Mouse (Mus musculus) adrenal gland, postnatal 25 days (tissue): Measurements from ENCODE around the gene Rell1. TPM values are rescaled to one million over a fixed set of nuclear protein-coding genes. Genes with fewer than 3 reads are reported as not detected.

Experiments
- DNase-seq: peaks from one replicate; pipeline ENCODE4 v3.0.0; 2021; ENCODE audit warnings: mixed read lengths
- total RNA-seq: library from RNA; stranded (reverse); gene quantifications from 2 replicates; pipeline ENCODE4 v1.2.3, GENCODE M21; 2021

The Rell1 gene
- total RNA-seq, 1 experiment from 2014 or later = 50.3 TPM

GRCm38 (mm10) chr5:63952039-63952438, 16.7 kb downstream of the Rell1 start:
- DNase-seq = no peak

- DNase-seq = peak; percentile 46
These were observed 17.2 kb downstream of the Rell1 start for GRCm38 (mm10) chr5:63951421-63951911.

- no peak for DNase-seq
These were observed 19.5 kb downstream of the Rell1 start for GRCm38 (mm10) chr5:63949195-63949594.

GRCm38 (mm10) chr5:63947526-63947925, 21.2 kb downstream of the Rell1 start:
- no peak for DNase-seq

GRCm38 (mm10) chr5:63943291-63943690, 25.4 kb downstream of the Rell1 start:
- no peak for DNase-seq

GRCm38 (mm10) chr5:63941891-63942290, 26.8 kb downstream of the Rell1 start:
- no peak for DNase-seq

GRCm38 (mm10) chr5:63938575-63938974, 30.1 kb downstream of the Rell1 start:
- no peak for DNase-seq

GRCm38 (mm10) chr5:63936740-63937139, 32.0 kb downstream of the Rell1 start:
- DNase-seq = peak; percentile 76

GRCm38 (mm10) chr5:63935581-63935980, 33.1 kb downstream of the Rell1 start:
- no peak for DNase-seq

- no peak for DNase-seq
These were observed 35.9 kb downstream of the Rell1 start for GRCm38 (mm10) chr5:63932829-63933228.

GRCm38 (mm10) chr5:63930824-63931358, 37.8 kb downstream of the Rell1 start:
- DNase-seq = no peak

- no peak for DNase-seq
These were observed 43.6 kb downstream of the Rell1 start for GRCm38 (mm10) chr5:63925035-63925628.

GRCm38 (mm10) chr5:63923305-63924025, 45.2 kb downstream of the Rell1 start:
- DNase-seq = no peak

- DNase-seq = no peak
These were observed 50.5 kb downstream of the Rell1 start for GRCm38 (mm10) chr5:63918201-63918600.

- DNase-seq = no peak
These were observed 52.1 kb downstream of the Rell1 start for GRCm38 (mm10) chr5:63916457-63917139.

- peak; percentile 71 for DNase-seq
These were observed 53.8 kb downstream of the Rell1 start for GRCm38 (mm10) chr5:63914896-63915295.

GRCm38 (mm10) chr5:63910171-63910960, 58.3 kb downstream of the Rell1 start:
- DNase-seq = no peak

- DNase-seq = no peak
These were observed 61.2 kb downstream of the Rell1 start for GRCm38 (mm10) chr5:63907513-63907912.

- DNase-seq = peak; percentile 75
These were observed 62.3 kb downstream of the Rell1 start for GRCm38 (mm10) chr5:63906149-63907093.

- DNase-seq = no peak
These were observed 65.4 kb downstream of the Rell1 start for GRCm38 (mm10) chr5:63903329-63903728.

GRCm38 (mm10) chr5:63897820-63898110, 70.9 kb downstream of the Rell1 start:
- DNase-seq = no peak
